Comparison of ENCODE assay signal across 1 mouse cellular context in the genomic region with DNA sequence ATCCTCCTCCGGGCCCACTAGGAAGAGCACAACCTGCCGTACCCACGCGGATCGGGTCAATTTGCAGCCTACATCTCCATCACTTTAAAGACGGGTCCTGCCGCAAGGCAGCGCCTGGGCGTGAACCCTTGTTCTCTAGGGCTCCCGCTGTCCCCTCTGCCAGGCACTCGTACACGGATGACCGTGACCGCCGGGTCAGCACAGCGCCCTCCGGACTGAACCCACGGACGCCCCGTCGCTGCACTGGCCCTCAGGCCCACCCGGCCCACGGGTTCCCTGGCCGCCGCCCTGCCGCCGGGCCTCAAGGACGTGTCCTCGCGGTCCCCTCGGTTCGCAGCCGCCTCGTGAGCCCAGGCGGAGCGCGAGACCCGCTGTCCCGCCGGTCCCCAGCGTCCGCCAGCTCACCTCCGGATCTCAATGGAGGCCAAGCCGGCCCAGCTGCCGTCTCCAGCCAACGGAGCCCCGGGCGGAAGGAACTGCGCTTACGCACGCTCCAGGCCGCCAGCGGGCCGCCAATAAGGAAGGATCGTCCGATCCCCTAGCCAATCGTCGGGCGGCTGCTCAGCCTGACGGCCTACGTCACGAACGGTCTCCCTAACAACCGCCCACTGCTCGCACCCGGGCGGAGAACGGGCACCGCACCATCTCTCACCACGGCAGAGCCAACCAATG.
TF ChIP-seq lines count a peak whose summit lies in the region.

Gene Hmgcr (minus strand): TSS at position 531 of the 672 bp plus-strand sequence.

TF ChIP-seq in myocyte, 11 proteins besides CTCF, POLR2A, EP300 and RAD21 (continued from another document):
- TF ChIP-seq USF1 (IDR thresholded peaks at IDR 0.05; ENCODE audit: low read depth), result no peak
- peak; percentile 96 for TF ChIP-seq POLR2AphosphoS2 (IDR thresholded peaks at IDR 0.05; ENCODE audit: insufficient read length, low read depth)
- TF ChIP-seq SRF (IDR thresholded peaks at IDR 0.05; ENCODE audit: control insufficient read depth, insufficient read length, low read depth), result peak; percentile 20
- peak in 2 of 3 experiments; percentile 41 to 76 for TF ChIP-seq MYOG (IDR thresholded peaks at IDR 0.05; ENCODE audit: control insufficient read depth in 1 of 3, insufficient read depth in 1 of 3, insufficient read length in 2 of 3, low read depth in 2 of 3)
- no peak for TF ChIP-seq E2F4 (IDR thresholded peaks at IDR 0.05; ENCODE audit: insufficient read depth)
